In the genomic region with DNA sequence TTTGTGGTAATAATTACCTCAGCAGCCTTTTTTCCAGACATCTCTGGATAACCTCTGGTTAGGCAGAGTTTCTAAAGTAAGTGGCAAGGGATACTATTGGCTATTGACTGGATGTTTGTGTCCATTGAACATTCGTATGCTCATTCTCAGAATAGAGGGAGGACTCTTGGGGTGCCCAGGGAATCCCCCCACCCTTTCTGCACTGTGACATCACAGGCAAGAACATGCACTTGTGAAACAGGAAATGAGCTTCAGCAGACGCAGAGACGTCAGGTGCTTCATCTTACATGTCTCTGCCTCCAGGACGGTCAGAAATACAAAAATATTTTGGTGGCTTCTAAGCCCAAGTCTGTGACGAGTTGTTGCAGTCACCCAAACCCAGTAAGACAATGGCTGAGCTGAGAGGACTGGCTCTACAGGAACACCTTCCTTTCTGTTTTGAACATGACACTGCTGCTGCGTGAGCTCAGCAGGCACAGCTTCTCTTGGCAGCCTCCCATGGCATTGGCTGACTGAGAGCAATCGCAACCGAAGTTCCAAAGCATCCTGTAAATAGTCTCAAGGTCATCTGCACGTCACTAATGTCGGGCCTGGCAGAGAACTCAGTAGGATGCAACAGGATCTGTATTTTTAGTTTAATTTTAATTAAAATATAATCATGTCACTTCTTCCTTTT, we compare ENCODE assay signal across 10 mouse cellular contexts.
A peak's percentile ranks its signal among the peaks of the same experiment; 100 is the strongest.
DNase-seq lines count a peak whose midpoint lies in the region.
"Had no signal": no experiment of that assay in that cellular context is flagged by ENCODE, and none has a peak within 500 bp of the region (broad histone marks: within the 10 kb centered on the region; RNA-seq: fewer than 3 reads in every experiment).

No protein-coding gene starts in this region.

- intact Hi-C loops in gastrocnemius, postnatal 14 days (cut with DNase I; ENCODE audit: low total_unique reads): no loop called here
- intact Hi-C loops in gastrocnemius, postnatal 36 days (cut with DNase I): no loop called here
- intact Hi-C loops in heart, postnatal 14 days (cut with DNase I): no loop called here

- DNase-seq in gastrocnemius, postnatal 14 days: peak; percentile 17
- DNase-seq in gastrocnemius, postnatal 36 days: no peak
- peak; percentile 25 for DNase-seq in ovary, adult 18-20 months (ENCODE audit: low spot score)
- DNase-seq in ovary, postnatal 10 days (ENCODE audit: low spot score): no peak
- DNase-seq in cerebellum, adult 8-10 months: peak; percentile 4
- peak; percentile 16 to 25 for DNase-seq in heart, postnatal 14 days
- DNase-seq in kidney, postnatal 36 days: no peak
- no peak for DNase-seq in testis, postnatal 10 days (ENCODE audit: low spot score)
- DNase-seq: midbrain, embryonic 14.5 days; thymus, postnatal 14 days had no signal

Comparison
In these comparisons a context has a peak if more than half of its experiments do, and no peak if none do; other contexts are left out.
1. DNase-seq: peak in gastrocnemius, postnatal 14 days (single experiment), ovary, adult 18-20 months (single experiment), cerebellum, adult 8-10 months (single experiment) and heart, postnatal 14 days (2 of 2); none in gastrocnemius, postnatal 36 days (0 of 2), ovary, postnatal 10 days (single experiment), kidney, postnatal 36 days (0 of 2) and testis, postnatal 10 days (single experiment).